Comparison of ENCODE assay signal across 10 mouse cellular contexts in the genomic region with DNA sequence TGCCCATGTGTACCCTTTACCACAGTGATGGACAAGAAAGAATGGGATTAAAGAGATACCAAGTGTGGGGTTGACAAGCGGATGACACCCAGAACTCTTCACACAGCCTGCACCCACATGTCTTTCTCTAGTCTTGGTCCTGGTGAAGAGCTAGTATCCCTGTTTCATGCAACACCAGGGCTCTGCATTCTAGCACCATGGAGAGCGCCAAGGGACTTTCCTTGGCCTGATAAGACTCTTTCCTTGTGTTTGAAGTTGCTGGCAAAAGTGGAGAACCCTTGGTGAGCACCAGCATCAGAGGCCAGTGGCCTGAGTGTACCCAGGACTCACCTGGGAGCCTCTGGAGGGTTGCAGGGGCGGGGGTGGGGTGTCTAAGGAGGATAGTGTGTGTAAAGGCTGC.
DNase-seq lines count a peak whose midpoint lies in the region; ATAC-seq and TF ChIP-seq lines count a peak whose summit lies in the region.
"Had no signal": no experiment of that assay in that cellular context is flagged by ENCODE, and none has a peak within 500 bp of the region (broad histone marks: within the 10 kb centered on the region; RNA-seq: fewer than 3 reads in every experiment).

No protein-coding gene starts in this region.

- no peak overlapping the region for H3K4me2 ChIP-seq in limb, embryonic 14.5 days (replicated peaks; ENCODE audit: low read depth, low read length, severe bottlenecking)

- H3K27ac ChIP-seq in limb, embryonic 14.5 days (replicated peaks; ENCODE audit: low read depth, low read length): no peak overlapping the region

- WGBS in limb, embryonic 14.5 days: 32% methylated on average over 3 of the region's 3 CpGs

- no peaks in the 10 kb centered on the region for H3K9me3 ChIP-seq in limb, embryonic 14.5 days (ENCODE audit: control insufficient read depth, low read length)

- no peak overlapping the region for H3K4me3 ChIP-seq in limb, embryonic 14.5 days (replicated peaks; ENCODE audit: low read length)

- H3K9ac ChIP-seq in limb, embryonic 14.5 days (ENCODE audit: low read depth, low read length, severe bottlenecking): no peak overlapping the region

- ATAC-seq in limb, embryonic 14.5 days (ENCODE audit: low FRiP score, low read depth): no peak
- ATAC-seq: lung, postnatal 0 days; Patski had no signal

- TF ChIP-seq POLR2A in limb, embryonic 14.5 days (IDR thresholded peaks at IDR 0.05; ENCODE audit: borderline replicate concordance, extremely low read depth, insufficient read depth, insufficient read length): no peak

- H3K36me3 ChIP-seq in limb, embryonic 14.5 days (ENCODE audit: control insufficient read depth, insufficient read depth, low read length): no peaks in the 10 kb centered on the region

- peak; percentile 63 for DNase-seq in kidney, postnatal 10 days
- DNase-seq in kidney, adult 8-10 months: no peak
- DNase-seq in ES-CJ7 (ENCODE audit: low read depth, low spot score) (peak; percentile 60), adipocyte (ENCODE audit: low spot score) (peak; percentile 7)
- peak; percentile 23 for DNase-seq in limb, embryonic 14.5 days (ENCODE audit: low spot score)
- no peak for DNase-seq in left cerebral cortex, adult 18-20 months (ENCODE audit: low spot score in 2 of 2)
- no peak for DNase-seq in layer of hippocampus, postnatal 10 days (ENCODE audit: low spot score in 2 of 2)
- DNase-seq: right cerebral cortex, postnatal 25 days had no signal

- H3K27me3 ChIP-seq in limb, embryonic 14.5 days (ENCODE audit: control insufficient read depth, insufficient read depth, low read length): no peaks in the 10 kb centered on the region

- H3K4me1 ChIP-seq in limb, embryonic 14.5 days (ENCODE audit: control insufficient read depth, insufficient read depth, low read length): no peaks in the 10 kb centered on the region

Comparison
In these comparisons a context has a peak if more than half of its experiments do, and no peak if none do; other contexts are left out.
1. DNase-seq: peak in kidney, postnatal 10 days (single experiment), ES-CJ7 (single experiment), adipocyte (single experiment) and limb, embryonic 14.5 days (single experiment); none in kidney, adult 8-10 months (0 of 2), left cerebral cortex, adult 18-20 months (0 of 2) and layer of hippocampus, postnatal 10 days (0 of 2).